In the genomic region with DNA sequence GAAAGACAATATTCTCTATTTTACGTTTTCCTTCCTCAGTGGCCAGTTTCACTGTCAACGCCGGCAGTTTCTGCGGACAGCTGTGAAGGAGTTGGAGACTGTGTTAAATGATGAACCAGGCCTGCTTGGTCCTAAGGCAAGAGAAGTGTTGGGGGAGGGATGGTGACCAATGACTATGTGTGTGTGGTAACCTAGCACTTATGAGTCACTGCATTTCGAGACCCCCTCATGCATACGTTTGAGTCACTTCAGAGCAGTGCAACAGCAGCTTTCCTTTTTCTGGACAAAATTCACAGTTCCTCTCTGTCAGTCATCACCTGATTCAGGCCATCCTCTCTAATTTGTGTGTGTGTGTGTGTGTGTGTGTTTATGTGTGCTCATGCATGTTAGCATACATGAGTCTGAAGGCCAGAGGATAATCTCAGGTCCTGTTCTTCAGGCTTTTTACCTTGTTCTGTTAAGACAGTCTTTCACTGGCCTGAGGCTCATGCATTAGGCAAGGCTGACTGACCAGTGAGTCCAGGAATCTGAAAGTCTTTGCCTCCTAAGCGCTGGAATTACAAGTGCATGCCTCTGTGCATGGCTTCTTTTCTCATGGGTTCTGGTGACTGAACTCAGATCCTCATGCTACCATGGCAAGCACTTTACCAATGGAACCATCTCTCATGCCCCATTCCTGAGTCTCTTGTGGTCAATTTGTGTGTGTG, we compare ENCODE assay signal across 39 mouse cellular contexts. TPM values are rescaled to one million over a fixed set of nuclear protein-coding genes. Genes with fewer than 3 reads are reported as not detected.
DNase-seq lines count a peak whose midpoint lies in the region; ATAC-seq and TF ChIP-seq lines count a peak whose summit lies in the region.
"Had no signal": no experiment of that assay in that cellular context is flagged by ENCODE, and none has a peak within 500 bp of the region (broad histone marks: within the 10 kb centered on the region; RNA-seq: fewer than 3 reads in every experiment).

No protein-coding gene starts in this region.

- 88% methylated on average over 7 of the region's 7 CpGs for WGBS in forebrain, embryonic 15.5 days

- H3K79me3 ChIP-seq in C2C12 (ENCODE audit: low read depth): no peaks in the 10 kb centered on the region

- no peak overlapping the region for H3K4me3 ChIP-seq in C2C12 (ENCODE audit: insufficient read depth, poor library complexity, severe bottlenecking)
- H3K4me3 ChIP-seq in bone marrow macrophage, adult 2 months (ENCODE audit: insufficient read depth, low read length): no peak overlapping the region
- H3K4me3 ChIP-seq in myocyte: no peak overlapping the region
- H3K4me3 ChIP-seq in forebrain, embryonic 15.5 days: no peak overlapping the region
- H3K4me3 ChIP-seq: embryonic facial prominence, embryonic 10.5 days; embryonic facial prominence, embryonic 13.5 days; erythroblast, embryonic 14.5 days; forebrain, embryonic 12.5 days; gastrocnemius, adult 2 months; heart, embryonic 10.5 days; heart, embryonic 13.5 days had no signal

- H3K27me3 ChIP-seq in C2C12 (ENCODE audit: control insufficient read depth, insufficient read depth, insufficient read length) (no peaks in the 10 kb centered on the region), myocyte (ENCODE audit: control insufficient read depth, insufficient read depth, insufficient read length) (no peaks in the 10 kb centered on the region)
- no peaks in the 10 kb centered on the region for H3K27me3 ChIP-seq in forebrain, embryonic 15.5 days
- H3K27me3 ChIP-seq: embryonic facial prominence, embryonic 13.5 days; forebrain, embryonic 12.5 days; heart, embryonic 13.5 days had no signal

- no peak for ATAC-seq in forebrain, embryonic 15.5 days (replicated peaks)
- ATAC-seq: CD4-positive, CD25-positive, alpha-beta regulatory T cell, adult 4 months; forebrain, embryonic 16.5 days; hindbrain, postnatal 0 days; inflammation-experienced regulatory T-cells, adult 6 months; intestine, embryonic 16.5 days had no signal

- H3K4me1 ChIP-seq in bone marrow macrophage, adult 2 months (ENCODE audit: control insufficient read depth, insufficient read depth, low read length): peaks cover 33% of the 10 kb centered on the region
- no peaks in the 10 kb centered on the region for H3K4me1 ChIP-seq in forebrain, embryonic 15.5 days
- H3K4me1 ChIP-seq: forebrain, embryonic 12.5 days had no signal

- H3K9me3 ChIP-seq in forebrain, embryonic 15.5 days: no peaks in the 10 kb centered on the region
- H3K9me3 ChIP-seq: embryonic facial prominence, embryonic 10.5 days; embryonic facial prominence, embryonic 13.5 days; forebrain, embryonic 12.5 days; heart, embryonic 10.5 days; heart, embryonic 13.5 days had no signal

- no peak overlapping the region for H3ac ChIP-seq in C2C12 (ENCODE audit: control insufficient read depth, insufficient read length, low read depth)
- no peak overlapping the region for H3ac ChIP-seq in myocyte (ENCODE audit: control insufficient read depth, insufficient read length)

- no peaks in the 10 kb centered on the region for H3K79me2 ChIP-seq in C2C12 (ENCODE audit: control insufficient read depth, insufficient read depth)
- H3K79me2 ChIP-seq in myocyte (ENCODE audit: control insufficient read depth, insufficient read depth): no peaks in the 10 kb centered on the region

- no peak for TF ChIP-seq CTCF in C2C12 (IDR thresholded peaks at IDR 0.05; ENCODE audit: control insufficient read depth, insufficient read depth, insufficient read length)
- no peak for TF ChIP-seq CTCF in bone marrow macrophage, adult 2 months (IDR thresholded peaks at IDR 0.05; ENCODE audit: low read depth, low read length)

- DNase-seq in retina, postnatal 1 day: peak; percentile 39
- no peak for DNase-seq in retina, embryonic 14.5 days (ENCODE audit: low spot score)
- DNase-seq in gastrocnemius, postnatal 4 days (ENCODE audit: low spot score in 2 of 2): no peak
- no peak for DNase-seq in layer of hippocampus, adult 8-10 months (ENCODE audit: low spot score in 2 of 2)
- DNase-seq: adrenal gland, adult 2 months; adrenal gland, postnatal 14 days; B cell, adult 2 months; cerebellum, adult 11-12 months; cerebellum, adult 8-10 months; cerebellum, postnatal 10 days; cerebellum, postnatal 36 days; embryo, embryonic 11 days; gastrocnemius, adult 2 months; gastrocnemius, postnatal 25 days; heart, adult 18-20 months; heart, postnatal 14 days; heart, postnatal 4 days had no signal

- peak overlapping the region; percentile 21 for H3K4me2 ChIP-seq in myocyte (ENCODE audit: low read depth)
- no peak overlapping the region for H3K4me2 ChIP-seq in forebrain, embryonic 15.5 days (replicated peaks)
- H3K4me2 ChIP-seq: embryonic facial prominence, embryonic 13.5 days; forebrain, embryonic 12.5 days; heart, embryonic 13.5 days; hindbrain, embryonic 14.5 days had no signal

- H3K9ac ChIP-seq in forebrain, embryonic 15.5 days (replicated peaks): no peak overlapping the region
- H3K9ac ChIP-seq: embryonic facial prominence, embryonic 13.5 days; forebrain, embryonic 12.5 days; heart, embryonic 13.5 days; hindbrain, embryonic 14.5 days had no signal

- no peak for TF ChIP-seq POLR2A in bone marrow macrophage, adult 2 months (IDR thresholded peaks at IDR 0.05; ENCODE audit: borderline replicate concordance, low read depth, low read length)
- no peak for TF ChIP-seq POLR2A in myocyte (IDR thresholded peaks at IDR 0.05; ENCODE audit: insufficient read length, low read depth)

- 0 out of 2 replicates have a peak overlapping the region, but pooled peaks have one; percentile 7 for H3K27ac ChIP-seq in bone marrow macrophage, adult 2 months (ENCODE audit: insufficient read depth, low read depth, low read length)
- H3K27ac ChIP-seq in forebrain, embryonic 15.5 days (replicated peaks): no peak overlapping the region
- H3K27ac ChIP-seq: embryonic facial prominence, embryonic 10.5 days; embryonic facial prominence, embryonic 13.5 days; forebrain, embryonic 12.5 days; gastrocnemius, adult 2 months; heart, embryonic 10.5 days; heart, embryonic 13.5 days; hindbrain, embryonic 14.5 days; hindbrain, postnatal 0 days had no signal

- no peaks in the 10 kb centered on the region for H3K36me3 ChIP-seq in C2C12 (ENCODE audit: control insufficient read depth, insufficient read depth)
- H3K36me3 ChIP-seq in myocyte (ENCODE audit: control insufficient read depth, insufficient read depth): no peaks in the 10 kb centered on the region
- no peaks in the 10 kb centered on the region for H3K36me3 ChIP-seq in forebrain, embryonic 15.5 days
- H3K36me3 ChIP-seq: embryonic facial prominence, embryonic 10.5 days; embryonic facial prominence, embryonic 13.5 days; forebrain, embryonic 12.5 days; heart, embryonic 10.5 days; heart, embryonic 13.5 days had no signal

TF ChIP-seq in C2C12, 6 proteins besides CTCF, POLR2A, EP300 and RAD21:
- TF ChIP-seq CEBPB (IDR thresholded peaks at IDR 0.05; ENCODE audit: low read depth) (no peak), MAX (IDR thresholded peaks at IDR 0.05) (no peak), MYOD1 (IDR thresholded peaks at IDR 0.05; ENCODE audit: control insufficient read depth, insufficient read length, low read depth) (peak; percentile 41), USF1 (IDR thresholded peaks at IDR 0.05; ENCODE audit: low read depth) (no peak)
TF ChIP-seq in C2C12: peak in this region for 1.

TF ChIP-seq in myocyte, 11 proteins besides CTCF, POLR2A, EP300 and RAD21:
- no peak for TF ChIP-seq SRF (IDR thresholded peaks at IDR 0.05; ENCODE audit: control insufficient read depth, insufficient read length, low read depth)
- TF ChIP-seq REST (IDR thresholded peaks at IDR 0.05; ENCODE audit: insufficient read depth, insufficient read length): no peak
- no peak for TF ChIP-seq TCF12 (IDR thresholded peaks at IDR 0.05; ENCODE audit: insufficient read depth, poor library complexity, severe bottlenecking)
- no peak for TF ChIP-seq MYOD1 (IDR thresholded peaks at IDR 0.05; ENCODE audit: control insufficient read depth in 1 of 3, insufficient read length in 2 of 3, low read depth in 2 of 3)
- TF ChIP-seq USF1 (IDR thresholded peaks at IDR 0.05; ENCODE audit: low read depth): no peak
- no peak for TF ChIP-seq POLR2AphosphoS2 (IDR thresholded peaks at IDR 0.05; ENCODE audit: insufficient read length, low read depth)
- no peak for TF ChIP-seq CEBPB (IDR thresholded peaks at IDR 0.05; ENCODE audit: insufficient read depth, poor library complexity, severe bottlenecking)
- TF ChIP-seq MYOG (IDR thresholded peaks at IDR 0.05; ENCODE audit: control insufficient read depth in 1 of 3, insufficient read depth in 1 of 3, insufficient read length in 2 of 3, low read depth in 2 of 3): no peak

RNA-seq across cellular contexts. Expression of gene Nckap1l, which starts 18.0 kb away (rescaled TPM):
- polyA plus RNA-seq in C2C12 (2012; fragmentation: generic; extraction: Trizol): 1.0 TPM
- polyA plus RNA-seq in bone marrow macrophage, adult 2 months (2012; ENCODE audit: insufficient read depth, insufficient read length, missing spikeins): 330 and 354 TPM in 2 replicates
- 0.90 TPM for polyA plus RNA-seq in myocyte (2012; fragmentation: generic; extraction: Trizol)
- total RNA-seq in gastrocnemius, postnatal 4 days (2021): 1 to 10 TPM; 5.2 to 5.6 TPM
- total RNA-seq in layer of hippocampus, adult 8-10 months (2022): 10 to 100 TPM in 2 of 4 experiments, 1 to 10 TPM in 2; 7.4 to 29.6 (median 17.0) TPM
- 1.4 and 1.8 TPM in 2 replicates for polyA plus RNA-seq in forebrain, embryonic 15.5 days (2015; fragmentation: Nextera tagmentation; extraction: Ambion mirVana)

RNA-seq across cellular contexts. Expression of gene Gtsf2, which starts 23.4 kb away (rescaled TPM):
- polyA plus RNA-seq in C2C12 (2012; fragmentation: generic; extraction: Trizol) (not detected), myocyte (2012; fragmentation: generic; extraction: Trizol) (not detected)
- not detected in 2 replicates for polyA plus RNA-seq in bone marrow macrophage, adult 2 months (2012; ENCODE audit: insufficient read depth, insufficient read length, missing spikeins)
- total RNA-seq in gastrocnemius, postnatal 4 days (2021): not detected
- not detected for total RNA-seq in layer of hippocampus, adult 8-10 months (2022)
- polyA plus RNA-seq in forebrain, embryonic 15.5 days (2015; fragmentation: Nextera tagmentation; extraction: Ambion mirVana): not detected in 2 replicates
- total RNA-seq: adrenal gland, adult 2 months; adrenal gland, postnatal 14 days; adrenal gland, postnatal 4 days; gastrocnemius, adult 2 months; gastrocnemius, postnatal 25 days; heart, adult 18-20 months; heart, postnatal 14 days; heart, postnatal 4 days; hindbrain, postnatal 0 days; MEL had no signal
- polyA plus RNA-seq: adrenal gland, adult 2 months; brain, embryonic 14.5 days; CD4-positive, CD25-positive, alpha-beta regulatory T cell, adult 4 months; cortical plate, adult 2 months; embryonic facial prominence, embryonic 10.5 days; embryonic facial prominence, embryonic 13.5 days; erythroblast, embryonic 14.5 days; forebrain, embryonic 12.5 days; forebrain, embryonic 16.5 days; heart, embryonic 10.5 days; heart, embryonic 13.5 days; heart, embryonic 16.5 days; hindbrain, embryonic 11.5 days; hindbrain, embryonic 14.5 days; inflammation-experienced regulatory T-cells, adult 6 months; intestine, embryonic 16.5 days had no signal

RNA-seq across cellular contexts. Expression of gene Pde1b, which starts 31.2 kb away (rescaled TPM):
- polyA plus RNA-seq in C2C12 (2012; fragmentation: generic; extraction: Trizol) (1.6 TPM), myocyte (2012; fragmentation: generic; extraction: Trizol) (0.83 TPM)
- 49.4 and 63.6 TPM in 2 replicates for polyA plus RNA-seq in bone marrow macrophage, adult 2 months (2012; ENCODE audit: insufficient read depth, insufficient read length, missing spikeins)
- total RNA-seq in gastrocnemius, postnatal 4 days (2021): 1 to 10 TPM; 2.6 TPM
- total RNA-seq in layer of hippocampus, adult 8-10 months (2022): 100 to 1,000 TPM in 3 of 4 experiments, 10 to 100 TPM in 1; 99.3 to 111 (median 103) TPM
- 71.3 and 73.2 TPM in 2 replicates for polyA plus RNA-seq in forebrain, embryonic 15.5 days (2015; fragmentation: Nextera tagmentation; extraction: Ambion mirVana)

RNA-seq across cellular contexts. Expression of gene Gtsf1, which starts 41.4 kb away (rescaled TPM):
- polyA plus RNA-seq in C2C12 (2012; fragmentation: generic; extraction: Trizol): 0.33 TPM
- polyA plus RNA-seq in bone marrow macrophage, adult 2 months (2012; ENCODE audit: insufficient read depth, insufficient read length, missing spikeins): not detected in 2 replicates
- polyA plus RNA-seq in myocyte (2012; fragmentation: generic; extraction: Trizol): 0.71 TPM
- not detected for total RNA-seq in gastrocnemius, postnatal 4 days (2021)
- not detected for total RNA-seq in layer of hippocampus, adult 8-10 months (2022)
- polyA plus RNA-seq in forebrain, embryonic 15.5 days (2015; fragmentation: Nextera tagmentation; extraction: Ambion mirVana): not detected in 2 replicates
- total RNA-seq: adrenal gland, adult 2 months; adrenal gland, postnatal 14 days; adrenal gland, postnatal 4 days; gastrocnemius, adult 2 months; gastrocnemius, postnatal 25 days; heart, adult 18-20 months; hindbrain, postnatal 0 days had no signal
- polyA plus RNA-seq: adrenal gland, adult 2 months; brain, embryonic 14.5 days; CD4-positive, CD25-positive, alpha-beta regulatory T cell, adult 4 months; embryonic facial prominence, embryonic 10.5 days; embryonic facial prominence, embryonic 13.5 days; erythroblast, embryonic 14.5 days; forebrain, embryonic 12.5 days; forebrain, embryonic 16.5 days; hindbrain, embryonic 11.5 days; hindbrain, embryonic 14.5 days; intestine, embryonic 16.5 days had no signal

Comparison
In these comparisons a context has a peak if more than half of its experiments do, and no peak if none do; other contexts are left out.
1. RNA of gene Nckap1l, which starts 18.0 kb away (polyA plus RNA-seq): 330 to 354 TPM in bone marrow macrophage, adult 2 months; 1.4 to 1.8 TPM in forebrain, embryonic 15.5 days, 1.0 TPM in C2C12 (single experiment) and 0.90 TPM in myocyte (single experiment); every median in the first group is over 100 times any median in the second.
2. RNA of gene Pde1b, which starts 31.2 kb away (polyA plus RNA-seq): 71.3 to 73.2 TPM in forebrain, embryonic 15.5 days and 49.4 to 63.6 TPM in bone marrow macrophage, adult 2 months; 1.6 TPM in C2C12 (single experiment) and 0.83 TPM in myocyte (single experiment); every median in the first group is over 10 times any median in the second.